Mouse (Mus musculus) large intestine, adult 2 months (tissue): ENCODE measurements around the gene Olfr1416. TPM values are rescaled to one million over a fixed set of nuclear protein-coding genes. Genes with fewer than 3 reads are reported as not detected.
"Not testable (repeated sequence)": the region's sequence is repeated elsewhere in the genome, so short reads cannot be mapped to it uniquely, and the experiment has no call there.

Source experiments
- DNase-seq: peaks from one replicate; pipeline ENCODE4 v3.0.0-alpha.2; 2012; ENCODE audit warnings: low read depth, low spot score
- WGBS: fragments of 180-500 bp; shearing (Covaris S2); methylation state at CpG from one replicate; pipeline ENCODE4 v1.1.7; 2018; 5-methylcytosine and 5-hydroxymethylcytosine counted together
- polyA plus RNA-seq: library from polyadenylated mRNA; depleted of rRNA; stranded (reverse); fragments of >200 nt; gene quantifications from 2 replicates; pipeline ENCODE4 v1.2.3, GENCODE M21; 2012; rRNA removed

The Olfr1416 gene
- polyA plus RNA-seq: not detected in 2 replicates

DNA sequence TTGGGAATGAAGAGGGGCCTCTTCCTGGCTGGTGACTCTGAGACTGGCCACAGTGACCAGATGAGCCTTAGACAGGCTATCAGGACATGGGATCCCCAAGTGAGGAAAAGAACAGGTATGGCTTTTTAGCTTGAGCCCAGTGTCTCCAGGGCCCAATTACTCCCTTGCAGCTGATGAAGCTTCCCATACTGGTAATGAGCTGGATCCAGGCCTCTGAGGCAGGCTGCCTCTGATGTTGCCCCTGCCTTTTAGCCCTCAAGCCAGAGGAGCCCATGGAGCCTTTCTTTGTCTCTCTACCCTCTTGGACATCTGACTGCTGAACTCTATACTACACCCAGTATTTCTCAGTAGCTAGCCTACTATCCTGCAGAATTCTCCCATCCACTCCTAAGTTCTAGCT is at the start of gene Olfr1416:
Gene Olfr1416, minus strand, starts transcription at position 101 of the 400 bp plus-strand sequence.
- DNase-seq: no peak

DNA sequence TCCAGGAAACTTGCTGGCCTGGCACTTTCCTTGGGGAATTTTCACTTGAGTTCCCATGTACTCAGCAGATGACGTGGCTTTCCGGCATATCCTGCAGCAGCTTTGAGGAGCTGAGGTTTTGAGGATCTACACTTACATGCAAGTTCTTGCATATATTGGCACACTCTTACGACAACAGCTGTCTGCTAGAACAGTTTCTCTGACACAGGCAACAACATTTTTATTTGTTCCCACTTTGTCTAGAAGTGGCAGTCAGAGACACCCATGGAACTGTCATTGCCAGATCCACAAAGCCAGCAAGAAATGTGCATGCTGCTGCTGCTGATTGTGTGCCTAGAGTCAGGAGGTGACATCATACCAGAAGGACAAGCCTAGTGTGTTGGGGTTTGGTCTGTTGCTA is 38.9 kb upstream of the Olfr1416 start:
- no peak for DNase-seq
- WGBS: 72% methylated on average over 3 of the region's 3 CpGs

DNA sequence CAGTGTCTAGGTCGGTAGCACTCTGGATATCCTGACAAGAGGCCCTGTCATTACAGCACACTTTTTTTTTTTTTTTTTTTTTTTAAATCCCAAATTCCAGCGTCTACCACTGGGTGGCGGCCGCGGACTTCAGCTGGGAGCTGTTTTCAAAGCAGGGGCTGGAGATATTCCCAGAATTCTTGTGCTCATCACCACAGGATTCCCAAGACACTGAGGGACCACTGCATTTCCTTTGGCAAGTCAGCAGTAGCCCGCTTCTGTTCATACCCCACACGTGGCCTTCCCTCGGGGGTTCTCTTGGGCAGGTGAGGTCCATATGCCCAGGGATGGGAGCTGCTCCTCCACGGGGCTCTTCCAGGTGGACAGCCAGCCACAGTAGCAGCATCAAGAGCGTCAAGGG is 36.5 kb upstream of the Olfr1416 start:
- no peak for DNase-seq
- 19% methylated on average over 10 of the region's 10 CpGs for WGBS

DNA sequence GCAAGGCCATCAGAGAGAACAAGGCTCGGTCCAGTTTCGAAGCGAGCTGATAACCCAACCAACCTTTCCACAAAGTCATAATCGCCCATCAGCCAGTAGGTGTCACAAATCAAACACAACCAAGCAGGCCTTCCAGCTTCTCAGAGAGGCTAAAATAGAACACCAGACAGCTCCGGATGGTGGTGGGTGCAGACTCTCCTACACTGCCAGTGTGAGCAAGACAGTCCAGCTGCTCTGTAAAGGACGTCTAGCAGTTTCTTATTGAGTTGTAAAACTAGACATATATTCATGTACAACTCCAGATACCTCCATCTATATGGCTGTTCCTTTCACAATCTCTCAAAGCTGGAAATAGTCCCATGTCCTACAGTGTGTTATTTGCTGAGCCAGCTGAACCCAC is 34.1 kb upstream of the Olfr1416 start:
- WGBS: 81% methylated on average over 6 of the region's 6 CpGs
- no peak for DNase-seq

DNA sequence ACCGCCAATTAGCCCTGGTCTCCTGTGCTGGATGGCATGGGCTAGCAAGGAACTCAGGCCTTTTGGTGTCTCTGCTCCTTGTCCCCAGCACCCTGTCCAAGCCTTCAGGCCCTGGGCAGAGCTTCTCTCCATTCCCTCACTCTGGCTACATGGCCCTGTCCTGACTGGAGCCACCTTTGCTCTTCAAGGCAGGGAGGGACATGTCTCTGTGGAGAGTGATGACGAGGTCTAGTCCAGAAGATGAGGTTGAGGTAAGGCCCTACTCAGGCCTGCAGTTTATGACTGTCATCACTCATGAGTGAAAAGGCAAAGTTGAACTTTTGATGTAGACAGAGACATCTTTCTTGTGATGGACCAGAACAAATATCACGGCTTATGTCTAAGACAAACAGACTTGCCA is 33.6 kb upstream of the Olfr1416 start, which contains the start of gene Olfr1414:
Gene Olfr1414, minus strand, starts transcription at position 101 of the 400 bp plus-strand sequence.
- 73% methylated on average over 3 of the region's 3 CpGs for WGBS
- no peak for DNase-seq

DNA sequence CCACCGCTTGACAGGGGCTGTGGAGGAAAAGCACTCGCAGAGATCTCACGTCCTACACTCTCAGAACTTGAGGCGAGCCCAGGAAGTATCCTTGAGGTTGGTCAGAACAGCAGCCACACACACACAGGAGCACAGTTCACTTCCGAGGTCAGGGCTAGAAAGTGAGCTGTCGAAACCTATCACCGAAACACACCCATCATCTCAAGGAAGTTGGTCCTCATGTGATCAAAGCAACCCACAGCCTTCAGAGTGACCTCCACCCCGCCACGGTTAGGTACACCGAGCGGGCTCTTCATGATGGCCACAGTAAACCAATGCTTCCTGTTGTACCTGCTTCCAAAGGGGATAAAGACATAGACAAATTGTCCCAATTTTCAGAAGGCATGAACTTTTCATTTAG is 30.5 kb upstream of the Olfr1416 start:
- 63% methylated on average over 11 of the region's 11 CpGs for WGBS
- DNase-seq: no peak

DNA sequence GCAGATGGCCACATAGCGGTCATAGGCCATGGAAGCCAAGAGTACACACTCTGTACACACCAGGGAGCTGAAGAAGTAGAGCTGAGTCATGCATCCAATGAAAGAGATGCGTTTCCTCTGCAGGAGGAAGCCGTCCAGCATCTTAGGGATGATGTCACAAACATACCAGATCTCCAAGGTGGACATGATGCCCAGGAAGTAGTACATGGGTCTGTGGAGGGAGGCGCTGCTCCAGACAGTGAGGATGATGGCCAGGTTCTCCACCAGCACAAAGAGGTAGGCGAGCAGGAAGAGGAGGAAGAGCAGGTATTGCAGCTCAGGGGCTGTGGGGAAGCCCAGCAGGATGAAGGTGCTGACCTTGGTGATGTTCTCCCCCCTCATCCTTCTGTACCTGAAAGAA is 26.7 kb upstream of the Olfr1416 start:
- 70% methylated on average over 5 of the region's 5 CpGs for WGBS
- DNase-seq: not testable (repeated sequence)

DNA sequence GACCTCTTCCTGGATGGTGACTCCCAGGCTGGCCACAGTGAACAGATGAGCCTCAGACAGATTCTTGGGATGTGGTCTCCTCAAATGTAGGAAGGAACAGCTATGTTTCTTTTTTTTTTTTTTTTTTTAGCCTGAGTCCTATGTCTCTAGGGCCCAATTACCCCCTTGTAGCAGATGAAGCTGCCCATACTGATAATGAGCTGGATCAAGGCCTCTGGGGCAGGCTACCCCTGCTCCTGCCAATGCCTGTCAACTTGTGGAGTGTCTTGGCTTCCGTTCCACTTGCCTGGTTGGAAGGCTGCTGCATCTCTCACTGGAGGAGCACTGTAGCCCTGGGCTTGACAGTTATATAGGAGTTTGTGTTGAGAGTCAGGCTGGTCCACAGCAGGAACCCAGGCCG is 11.1 kb upstream of the Olfr1416 start, which contains the start of gene Olfr1415:
Gene Olfr1415, minus strand, starts transcription at position 101 of the 400 bp plus-strand sequence.
- 79% methylated on average over 2 of the region's 2 CpGs for WGBS
- no peak for DNase-seq

DNA sequence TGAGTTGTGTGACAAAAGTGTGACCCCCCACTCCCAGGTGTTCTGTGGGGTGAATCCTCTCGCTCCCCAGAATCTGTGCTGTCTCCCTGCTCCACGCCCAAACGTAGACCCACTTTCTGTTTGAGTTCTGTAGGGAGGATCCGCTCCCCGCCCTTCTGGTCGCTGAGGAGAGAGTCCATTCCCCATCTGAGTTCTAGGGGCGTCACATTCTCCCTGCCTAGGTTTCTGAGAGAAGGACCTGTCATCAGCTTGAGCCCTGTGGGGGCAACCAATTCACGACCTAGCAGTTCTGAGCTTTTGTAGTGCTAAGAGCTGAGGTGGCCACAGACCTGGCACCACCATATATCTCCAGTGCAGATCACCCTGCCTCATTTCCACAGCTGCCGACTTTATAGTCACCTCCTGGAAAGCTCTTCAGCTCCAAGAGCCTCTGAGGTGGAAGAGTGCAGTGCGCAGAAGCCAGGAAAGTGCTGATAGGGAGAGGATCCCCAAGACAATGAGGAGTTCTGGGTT is 10.8 kb downstream of the Olfr1416 start:
- DNase-seq: no peak
- 3% methylated on average over 10 of the region's 10 CpGs for WGBS

DNA sequence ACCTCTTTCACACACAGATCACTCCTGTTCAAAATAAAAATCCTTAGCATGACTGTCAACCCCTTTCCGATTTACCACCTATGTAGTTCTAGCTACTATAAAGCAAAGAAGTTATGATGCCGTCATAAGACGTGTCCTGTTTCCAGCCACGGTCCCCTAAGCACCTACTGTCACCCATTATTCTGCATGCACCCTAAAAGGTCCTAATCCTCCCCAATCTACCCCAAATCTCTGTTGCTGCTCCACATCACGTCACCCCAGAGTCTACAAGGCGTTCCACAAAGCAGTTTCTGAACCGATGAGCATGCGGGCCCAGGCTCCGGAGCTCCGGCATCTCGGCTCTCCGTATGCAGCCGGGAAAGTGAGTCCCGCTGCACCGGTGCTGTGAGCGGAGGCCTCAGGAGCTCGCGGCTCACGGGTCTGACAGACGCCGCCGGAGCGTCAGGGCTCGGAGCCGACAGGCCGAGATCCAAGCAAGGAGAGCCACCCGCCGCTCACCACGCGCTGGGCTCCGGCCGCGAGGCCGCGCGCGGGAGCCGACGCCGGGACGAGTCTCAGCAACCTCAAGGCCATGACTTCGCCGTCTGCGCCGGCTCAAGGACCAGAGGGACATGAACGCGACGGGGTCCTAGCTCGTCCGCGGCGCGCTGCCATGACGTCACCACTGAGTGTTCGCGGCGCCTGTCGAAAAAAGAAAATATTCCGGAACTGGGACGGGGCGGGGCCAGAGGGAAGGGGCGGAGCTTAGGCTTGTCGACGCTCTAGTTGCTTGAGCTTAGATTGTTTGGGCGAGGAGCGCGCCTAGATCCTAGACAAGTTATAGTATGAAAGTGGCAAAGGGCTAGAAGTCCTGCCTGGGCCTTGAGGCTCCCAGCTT is 11.5 kb downstream of the Olfr1416 start, which contains the start of gene Ndufa10:
Gene Ndufa10, minus strand, starts transcription at position 696 of the 877 bp plus-strand sequence.
- WGBS: under 1% methylated on average over 67 of the region's 67 CpGs
- DNase-seq: peak; percentile 71

DNA sequence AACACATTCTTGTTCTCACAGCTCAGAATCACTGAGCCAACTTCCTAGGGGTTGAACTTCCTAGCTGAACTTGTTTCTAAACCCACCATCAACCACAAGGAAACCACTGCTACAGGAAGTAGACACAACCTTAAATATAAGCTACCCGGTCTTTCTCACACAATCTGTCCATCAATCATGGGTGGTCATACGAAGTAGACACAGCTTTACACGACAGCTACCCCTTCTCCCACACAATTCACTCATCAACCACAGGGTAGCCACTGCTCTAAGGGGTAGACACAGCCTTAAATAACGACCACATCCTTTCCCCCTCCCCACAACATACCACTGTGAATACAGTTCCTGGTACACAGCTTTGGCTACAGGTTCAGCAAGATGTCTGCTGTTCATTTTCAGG is 16.0 kb downstream of the Olfr1416 start:
- DNase-seq: no peak
- WGBS: 77% methylated on average over 4 of the region's 4 CpGs

DNA sequence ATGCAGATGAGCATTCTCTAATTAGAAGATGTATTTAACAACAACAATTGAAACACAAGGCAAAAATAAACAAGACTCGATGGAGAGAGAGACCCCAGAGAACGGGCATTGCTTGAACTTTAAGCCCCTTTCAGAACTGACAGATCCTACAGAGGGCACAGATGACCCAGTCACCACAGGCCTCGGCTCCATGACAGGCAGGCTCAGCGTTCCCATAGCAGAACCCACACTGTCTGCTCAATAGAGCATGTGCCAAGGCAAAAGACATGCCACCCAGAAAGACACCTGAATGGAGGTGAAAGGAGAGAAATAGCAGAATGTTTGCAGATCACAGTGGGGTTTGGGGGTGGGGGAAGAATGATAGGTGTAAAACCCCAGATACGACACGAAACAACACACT is 26.5 kb downstream of the Olfr1416 start:
- WGBS: 93% methylated on average over 6 of the region's 6 CpGs
- no peak for DNase-seq

DNA sequence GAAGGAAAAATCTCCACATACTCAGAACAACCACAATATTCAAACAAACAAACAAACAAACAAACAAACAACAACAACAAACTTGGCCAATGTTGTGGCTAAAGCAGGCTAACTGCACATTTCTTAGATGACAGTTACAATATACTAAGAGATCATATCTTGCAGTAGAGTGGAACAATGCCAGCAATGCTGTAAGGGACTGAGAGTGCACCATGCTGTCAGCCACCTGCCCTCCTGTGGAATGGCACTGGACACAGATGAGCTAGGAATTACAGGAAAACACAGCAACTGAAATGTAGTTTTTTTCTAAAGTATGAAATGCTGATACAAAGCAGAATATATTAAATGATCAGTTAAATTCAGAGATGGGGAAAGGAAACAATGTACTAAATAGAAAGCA is 27.2 kb downstream of the Olfr1416 start:
- no peak for DNase-seq

DNA sequence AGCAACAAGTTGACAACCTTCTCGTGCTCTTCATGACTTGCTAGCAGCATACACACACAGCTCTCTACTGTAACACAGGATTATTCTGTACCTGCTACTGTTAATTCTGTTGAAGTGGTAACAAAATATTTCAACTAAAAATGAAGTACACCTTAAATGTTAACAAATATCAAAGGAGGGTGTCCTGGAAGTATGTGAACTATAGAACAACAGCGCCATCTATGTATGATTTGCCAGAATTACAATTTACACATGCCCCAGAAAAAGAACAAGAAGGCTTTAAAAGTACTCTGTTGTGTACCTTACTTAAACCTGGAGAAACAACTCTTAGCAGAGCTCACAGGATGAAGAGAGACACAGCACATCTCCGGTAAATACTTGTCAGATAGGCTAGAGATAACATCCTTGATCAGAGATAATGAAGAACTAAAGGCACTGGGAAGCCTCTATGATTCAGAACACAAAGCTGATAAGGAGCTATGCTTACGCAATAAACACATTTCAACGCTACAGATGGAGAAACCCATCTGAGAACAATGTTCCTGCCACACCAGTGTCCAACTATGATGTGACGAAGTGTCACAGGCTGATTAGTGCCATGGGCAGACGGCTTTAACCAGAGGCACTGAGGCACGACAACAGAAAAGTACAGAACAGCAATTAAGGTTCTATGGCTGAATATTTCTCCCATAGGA is 31.0 kb downstream of the Olfr1416 start:
- DNase-seq: peak; percentile 21
- WGBS: 69% methylated on average over 8 of the region's 8 CpGs

DNA sequence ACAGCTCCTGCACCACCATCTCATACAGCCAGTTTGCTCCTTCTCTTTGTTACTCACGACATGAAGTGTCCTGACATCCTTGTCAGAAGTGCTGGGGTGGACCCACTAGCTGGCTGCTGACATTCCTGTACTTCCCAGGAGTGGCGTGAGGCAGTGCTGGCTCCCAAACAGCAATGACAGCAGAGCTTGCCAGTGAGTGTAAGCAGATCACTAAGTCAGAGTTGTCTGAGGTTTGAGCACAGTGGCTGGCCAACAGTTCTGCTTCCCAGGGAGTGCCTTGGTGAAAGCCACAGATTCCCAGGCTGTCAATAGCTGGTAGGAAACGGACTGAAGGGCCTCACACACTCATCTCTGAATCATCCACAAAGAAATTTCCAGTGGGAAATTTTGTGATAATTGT is 36.6 kb downstream of the Olfr1416 start:
- WGBS: 88% methylated on average over 3 of the region's 3 CpGs

DNA sequence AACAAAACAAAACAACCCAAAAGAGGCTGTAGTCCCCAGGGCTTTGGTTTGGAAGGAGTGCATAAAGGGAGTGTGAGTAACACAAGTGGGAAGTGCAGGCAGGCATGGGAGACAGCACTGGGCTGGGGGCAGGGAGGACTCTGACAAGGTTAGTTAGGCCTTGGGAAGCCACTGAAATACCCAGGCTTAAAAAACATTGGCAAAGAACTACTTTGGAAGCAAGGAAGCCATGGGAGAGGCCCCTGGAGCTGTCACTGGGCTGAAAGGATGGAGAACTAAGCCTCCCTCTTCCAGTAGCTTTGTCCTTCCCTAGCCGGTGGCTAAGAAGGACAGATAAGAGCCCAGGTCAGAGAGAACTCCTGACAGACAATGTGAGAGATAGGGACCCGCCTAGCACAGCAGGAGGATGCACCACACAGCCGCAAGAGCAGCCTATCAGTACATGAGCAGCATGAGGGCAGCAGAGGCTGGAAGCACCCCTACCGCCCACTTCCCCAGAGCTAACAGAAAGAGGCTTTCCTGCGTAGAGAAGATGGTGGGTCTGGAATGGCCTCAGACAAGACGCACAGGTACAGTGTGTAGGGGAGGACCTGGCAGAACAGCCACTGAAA is 43.4 kb downstream of the Olfr1416 start:
- no peak for DNase-seq
- 91% methylated on average over 6 of the region's 6 CpGs for WGBS

More for the DNA sequence above, 36.6 kb downstream of the Olfr1416 start:
- DNase-seq: no peak

DNA sequence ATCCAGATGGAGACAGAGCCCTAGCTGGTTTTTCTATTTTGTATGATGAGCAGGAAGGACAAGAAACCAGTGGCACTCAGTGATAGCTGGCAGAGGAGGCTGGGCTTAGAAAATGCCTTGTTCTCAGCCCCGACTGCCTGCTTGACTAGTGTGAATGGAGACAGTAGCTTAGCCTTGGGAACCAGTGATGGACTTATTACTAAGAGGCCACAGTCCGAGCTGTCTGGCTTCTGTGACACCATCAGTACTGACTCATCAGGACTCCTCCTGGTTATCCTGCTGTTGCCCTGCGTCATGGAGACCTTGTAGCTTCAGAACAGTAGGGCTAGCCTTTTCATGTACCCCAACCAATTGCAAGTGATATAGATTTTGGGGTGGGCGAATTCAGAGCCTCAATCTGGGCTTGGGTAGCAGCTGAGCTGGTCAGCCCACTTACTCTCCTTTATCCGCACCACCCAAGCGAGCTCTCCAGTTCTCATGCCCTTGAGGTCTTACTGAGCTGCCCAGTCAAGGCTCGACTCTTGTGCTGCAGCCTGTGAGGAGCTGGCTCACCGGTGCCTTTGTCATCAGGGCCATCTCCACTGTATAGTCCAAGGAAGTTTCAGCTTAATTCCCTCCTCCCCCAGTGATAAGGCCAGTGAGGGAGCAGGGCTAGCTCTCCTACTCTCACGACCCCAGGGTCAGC is 44.7 kb downstream of the Olfr1416 start:
- whole genome bisulfite sequencing: 92% methylated on average over 9 of the region's 9 CpGs
- DNase-seq: no peak

DNA sequence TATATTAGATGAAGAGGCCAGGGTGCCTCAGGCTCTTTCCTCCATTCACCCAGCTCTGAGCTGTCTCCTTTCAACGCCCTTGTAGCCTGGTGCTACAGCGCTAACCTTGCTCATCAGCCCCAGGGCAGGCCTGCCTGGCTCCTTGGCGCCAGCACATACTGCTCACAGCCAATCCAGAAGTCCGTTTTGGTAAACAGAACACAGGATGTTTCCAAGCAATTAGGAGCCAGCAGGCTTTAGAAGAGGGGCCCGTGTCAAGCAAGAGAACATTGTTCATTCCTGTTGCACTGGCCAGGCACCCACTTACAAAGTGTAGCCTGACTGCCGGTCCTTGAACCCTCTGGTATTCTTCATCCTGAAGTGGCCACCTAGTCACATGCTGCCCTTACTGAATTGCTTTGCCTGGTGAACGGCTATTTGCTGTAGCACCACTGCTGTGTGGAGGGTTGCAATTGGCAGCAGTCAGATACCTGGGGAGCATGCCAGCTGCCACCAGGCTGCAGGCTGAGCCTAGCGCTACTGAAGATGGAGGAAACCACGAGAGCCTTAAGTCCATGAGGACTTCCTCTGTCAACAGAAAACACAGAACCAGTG is 47.1 kb downstream of the Olfr1416 start:
- WGBS: 36% methylated on average over 9 of the region's 9 CpGs
- no peak for DNase-seq

DNA sequence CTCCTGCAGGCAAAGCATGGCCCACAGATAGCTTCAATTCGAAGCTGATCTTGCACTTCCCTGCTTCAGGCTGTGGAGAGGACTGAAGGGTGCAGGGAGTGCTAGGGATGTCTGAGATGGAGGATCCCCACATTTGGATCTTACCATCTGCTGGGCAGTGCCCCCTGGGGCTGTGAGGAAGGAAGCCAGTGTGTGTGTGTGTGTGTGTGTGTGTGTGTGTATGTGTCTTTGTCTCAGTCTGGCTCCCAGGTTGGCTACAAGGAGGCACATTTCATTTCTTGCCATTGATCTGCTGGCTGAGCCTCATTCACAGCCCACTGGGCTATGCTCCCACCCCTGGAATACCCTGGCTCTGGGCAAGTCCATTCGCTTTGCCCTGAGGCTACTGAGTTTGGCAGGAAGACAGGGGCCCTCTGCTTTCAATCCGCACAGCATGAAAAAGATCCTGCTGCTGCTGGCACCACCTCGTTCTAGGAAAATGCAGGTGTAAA is 48.0 kb downstream of the Olfr1416 start:
- no peak for DNase-seq
- 65% methylated on average over 4 of the region's 4 CpGs for WGBS
